Mouse (Mus musculus): Measurements from ENCODE around the gene Tfr2. TPM values are rescaled to one million over a fixed set of nuclear protein-coding genes. Genes with fewer than 3 reads are reported as not detected.

Gene Tfr2
- polyA plus RNA-seq, 1 experiment from 2014 or later, result 2.2 TPM

GRCm38 (mm10) chr5:137530588-137531413 lies 38.8 kb upstream of the Tfr2 start:
- H3K36me3 ChIP-seq (replicated peaks), result peaks cover 48% of the 10 kb centered on the region
- peak overlapping the region; percentile 98 for H3K27ac ChIP-seq (replicated peaks)
- 1% methylated on average over 46 of the region's 46 CpGs for WGBS
- peaks cover 56% of the 10 kb centered on the region for H3K4me1 ChIP-seq
- no peaks in the 10 kb centered on the region for H3K27me3 ChIP-seq (replicated peaks; ENCODE audit: low read depth, poor library complexity, severe bottlenecking)
- peak overlapping the region; percentile 89 for H3K4me3 ChIP-seq
- H3K9me3 ChIP-seq, result no peaks in the 10 kb centered on the region
- DNase-seq (ENCODE audit: low spot score), result peak; percentile 72

- H3K27ac ChIP-seq (replicated peaks), result peak overlapping the region; percentile 98
- peak overlapping the region; percentile 89 for H3K4me3 ChIP-seq
- no peaks in the 10 kb centered on the region for H3K9me3 ChIP-seq
- DNase-seq (ENCODE audit: low spot score), result peak; percentile 87
- H3K36me3 ChIP-seq (replicated peaks), result peaks cover 41% of the 10 kb centered on the region
- H3K27me3 ChIP-seq (replicated peaks; ENCODE audit: low read depth, poor library complexity, severe bottlenecking), result no peaks in the 10 kb centered on the region
- under 1% methylated on average over 51 of the region's 51 CpGs for WGBS
- H3K4me1 ChIP-seq, result peaks cover 50% of the 10 kb centered on the region
Observed at GRCm38 (mm10) chr5:137531414-137532130, 38.1 kb upstream of the Tfr2 start.

- peak overlapping the region; percentile 98 for H3K27ac ChIP-seq (replicated peaks)
- H3K27me3 ChIP-seq (replicated peaks; ENCODE audit: low read depth, poor library complexity, severe bottlenecking), result no peaks in the 10 kb centered on the region
- peak; percentile 60 for DNase-seq (ENCODE audit: low spot score)
- H3K4me3 ChIP-seq, result peak overlapping the region; percentile 89
- H3K9me3 ChIP-seq, result no peaks in the 10 kb centered on the region
- 1% methylated on average over 19 of the region's 19 CpGs for WGBS
- H3K4me1 ChIP-seq, result peaks cover 47% of the 10 kb centered on the region
- H3K36me3 ChIP-seq (replicated peaks), result peaks cover 34% of the 10 kb centered on the region
Observed at GRCm38 (mm10) chr5:137532131-137532807, 37.4 kb upstream of the Tfr2 start.

GRCm38 (mm10) chr5:137532808-137533116 lies 36.9 kb upstream of the Tfr2 start:
- WGBS, result under 1% methylated on average over 12 of the region's 12 CpGs
- peak overlapping the region; percentile 98 for H3K27ac ChIP-seq (replicated peaks)
- H3K4me3 ChIP-seq, result peak overlapping the region; percentile 89
- H3K9me3 ChIP-seq, result no peaks in the 10 kb centered on the region
- H3K4me1 ChIP-seq, result peaks cover 44% of the 10 kb centered on the region
- no peak for DNase-seq (ENCODE audit: low spot score)
- H3K36me3 ChIP-seq (replicated peaks), result peaks cover 29% of the 10 kb centered on the region
- H3K27me3 ChIP-seq (replicated peaks; ENCODE audit: low read depth, poor library complexity, severe bottlenecking), result no peaks in the 10 kb centered on the region

- under 1% methylated on average over 40 of the region's 40 CpGs for WGBS
- Histone ChIP-seq H3K9me3 (no peaks in the 10 kb centered on the region), H3K4me1 (peaks cover 44% of the 10 kb centered on the region), H3K36me3 (replicated peaks) (peaks cover 24% of the 10 kb centered on the region), H3K27ac (replicated peaks) (peak within 1 kb of the TSS; percentile 98), H3K27me3 (replicated peaks; ENCODE audit: low read depth, poor library complexity, severe bottlenecking) (no peaks in the 10 kb centered on the region), H3K4me3 (peak within 1 kb of the TSS; percentile 89)
- peak; percentile 98 for DNase-seq (ENCODE audit: low spot score)
Observed at GRCm38 (mm10) chr5:137533117-137533827, 36.4 kb upstream of the Tfr2 start, which contains the start of the genes Epo and Gnb2. TSS of gene Epo (minus strand) at chr5:137533242. TSS of gene Gnb2 (minus strand) at chr5:137533510.

- peaks cover 34% of the 10 kb centered on the region for H3K4me1 ChIP-seq
- H3K4me3 ChIP-seq, result no peak overlapping the region
- DNase-seq (ENCODE audit: low spot score), result no peak
- WGBS, result 90% methylated on average over 3 of the region's 3 CpGs
- H3K36me3 ChIP-seq (replicated peaks), result peaks cover 9% of the 10 kb centered on the region
- no peaks in the 10 kb centered on the region for H3K27me3 ChIP-seq (replicated peaks; ENCODE audit: low read depth, poor library complexity, severe bottlenecking)
- no peak overlapping the region for H3K27ac ChIP-seq (replicated peaks)
- H3K9me3 ChIP-seq, result no peaks in the 10 kb centered on the region
Observed at GRCm38 (mm10) chr5:137534762-137535161, 34.9 kb upstream of the Tfr2 start.

- WGBS, result 82% methylated on average over 9 of the region's 9 CpGs
- no peak for DNase-seq (ENCODE audit: low spot score)
- Histone ChIP-seq H3K36me3 (replicated peaks) (peaks cover 3% of the 10 kb centered on the region), H3K9me3 (no peaks in the 10 kb centered on the region), H3K4me3 (no peak overlapping the region), H3K27ac (replicated peaks) (no peak overlapping the region), H3K4me1 (peaks cover 28% of the 10 kb centered on the region), H3K27me3 (replicated peaks; ENCODE audit: low read depth, poor library complexity, severe bottlenecking) (no peaks in the 10 kb centered on the region)
Observed at GRCm38 (mm10) chr5:137535318-137535717, 34.3 kb upstream of the Tfr2 start.

GRCm38 (mm10) chr5:137537461-137537860 lies 32.2 kb upstream of the Tfr2 start:
- WGBS, result 55% methylated on average over 4 of the region's 4 CpGs
- Histone ChIP-seq H3K4me1 (peaks cover 7% of the 10 kb centered on the region), H3K27ac (replicated peaks) (no peak overlapping the region), H3K9me3 (no peaks in the 10 kb centered on the region), H3K4me3 (no peak overlapping the region), H3K27me3 (replicated peaks; ENCODE audit: low read depth, poor library complexity, severe bottlenecking) (no peaks in the 10 kb centered on the region), H3K36me3 (replicated peaks) (no peaks in the 10 kb centered on the region)
- no peak for DNase-seq (ENCODE audit: low spot score)

- no peaks in the 10 kb centered on the region for H3K4me1 ChIP-seq
- H3K36me3 ChIP-seq (replicated peaks), result no peaks in the 10 kb centered on the region
- 82% methylated on average over 7 of the region's 7 CpGs for WGBS
- no peaks in the 10 kb centered on the region for H3K9me3 ChIP-seq
- no peaks in the 10 kb centered on the region for H3K27me3 ChIP-seq (replicated peaks; ENCODE audit: low read depth, poor library complexity, severe bottlenecking)
- DNase-seq (ENCODE audit: low spot score), result no peak
- no peak overlapping the region for H3K4me3 ChIP-seq
- no peak overlapping the region for H3K27ac ChIP-seq (replicated peaks)
Observed at GRCm38 (mm10) chr5:137539291-137539801, 30.3 kb upstream of the Tfr2 start.

- no peak overlapping the region for H3K4me3 ChIP-seq
- no peaks in the 10 kb centered on the region for H3K9me3 ChIP-seq
- H3K27ac ChIP-seq (replicated peaks), result no peak overlapping the region
- H3K36me3 ChIP-seq (replicated peaks), result no peaks in the 10 kb centered on the region
- no peaks in the 10 kb centered on the region for H3K27me3 ChIP-seq (replicated peaks; ENCODE audit: low read depth, poor library complexity, severe bottlenecking)
- no peak for DNase-seq (ENCODE audit: low spot score)
- no peaks in the 10 kb centered on the region for H3K4me1 ChIP-seq
- 74% methylated on average over 6 of the region's 6 CpGs for WGBS
Observed at GRCm38 (mm10) chr5:137540991-137541390, 28.6 kb upstream of the Tfr2 start.

GRCm38 (mm10) chr5:137541768-137542540 lies 27.7 kb upstream of the Tfr2 start:
- no peak overlapping the region for H3K4me3 ChIP-seq
- H3K9me3 ChIP-seq, result no peaks in the 10 kb centered on the region
- 80% methylated on average over 5 of the region's 5 CpGs for WGBS
- H3K27me3 ChIP-seq (replicated peaks; ENCODE audit: low read depth, poor library complexity, severe bottlenecking), result no peaks in the 10 kb centered on the region
- no peaks in the 10 kb centered on the region for H3K36me3 ChIP-seq (replicated peaks)
- no peak for DNase-seq (ENCODE audit: low spot score)
- H3K4me1 ChIP-seq, result no peaks in the 10 kb centered on the region
- H3K27ac ChIP-seq (replicated peaks), result no peak overlapping the region

All from embryonic facial prominence, embryonic 10.5 days (tissue).